ENCODE assay signal across 8 mouse cellular contexts in the genomic region with DNA sequence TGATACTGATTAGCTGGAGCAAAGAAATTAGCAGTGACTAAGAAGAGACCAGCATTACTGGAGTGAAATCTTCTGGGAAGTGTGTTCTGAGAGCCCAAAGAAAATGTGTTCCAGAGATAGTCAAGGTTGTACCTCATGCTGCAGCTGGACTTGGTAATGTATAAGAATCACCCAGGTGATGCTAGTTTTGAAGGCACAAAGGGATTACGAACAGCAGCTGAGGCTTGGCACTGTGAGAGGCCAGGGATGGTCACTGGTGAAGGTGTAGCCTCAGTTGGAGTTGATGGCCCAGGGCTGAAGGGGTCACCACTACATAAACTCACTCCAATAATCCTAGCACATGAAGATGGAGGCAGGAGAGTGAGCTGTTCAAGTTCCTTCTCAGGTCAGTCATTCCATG. TPM values are rescaled to one million over a fixed set of nuclear protein-coding genes. Genes with fewer than 3 reads are reported as not detected.
DNase-seq lines count a peak whose midpoint lies in the region; ATAC-seq and TF ChIP-seq lines count a peak whose summit lies in the region.

Gene Snrpa1, plus strand, starts transcription at position 301 of the 400 bp plus-strand sequence.

- peak within 1 kb of the TSS; percentile 93 for H3K4me2 ChIP-seq in intestine, embryonic 14.5 days (ENCODE audit: low read length)

- ATAC-seq in intestine, embryonic 14.5 days (replicated peaks; ENCODE audit: low FRiP score, low TSS enrichment, low read depth) = no peak
- ATAC-seq in megakaryocyte progenitor cell, adult 5-6 weeks (replicated peaks; ENCODE audit: poor library complexity) = no peak

- TF ChIP-seq POLR2A in kidney, adult 2 months (IDR thresholded peaks at IDR 0.05; ENCODE audit: low read depth, low read length) = no peak

- WGBS in kidney, adult 2 months = 89% methylated on average over 1 of the region's 1 CpGs
- 72% methylated on average over 1 of the region's 1 CpGs for WGBS in intestine, embryonic 14.5 days

- H3K36me3 ChIP-seq in kidney, adult 2 months (ENCODE audit: control insufficient read depth, insufficient read depth, low read length) = no peaks in the 10 kb centered on the region
- H3K36me3 ChIP-seq in intestine, embryonic 14.5 days (ENCODE audit: control insufficient read depth, insufficient read depth, low read length) = peaks cover 15% of the 10 kb centered on the region

- H3K27me3 ChIP-seq in kidney, adult 2 months (replicated peaks; ENCODE audit: control insufficient read depth, insufficient read depth, low read length) = no peaks in the 10 kb centered on the region
- H3K27me3 ChIP-seq in intestine, embryonic 14.5 days (replicated peaks; ENCODE audit: control insufficient read depth, insufficient read depth, low read length) = no peaks in the 10 kb centered on the region

- peak within 1 kb of the TSS; percentile 92 for H3K9ac ChIP-seq in intestine, embryonic 14.5 days (ENCODE audit: low read length)

- H3K4me3 ChIP-seq in kidney, adult 2 months (ENCODE audit: insufficient read depth, low read depth, low read length) = peak within 1 kb of the TSS; percentile 77
- peak within 1 kb of the TSS; percentile 91 for H3K4me3 ChIP-seq in intestine, embryonic 14.5 days (ENCODE audit: low read depth, low read length)

- H3K27ac ChIP-seq in kidney, adult 2 months (ENCODE audit: insufficient read depth, low read depth, low read length) = peak within 1 kb of the TSS; percentile 77; the same call in 1 of the 2 replicates
- no peak within 1 kb of the TSS for H3K27ac ChIP-seq in intestine, embryonic 14.5 days (ENCODE audit: low read depth)

- no peak for TF ChIP-seq CTCF in kidney, adult 2 months (conservative IDR thresholded peaks at IDR 0.05; ENCODE audit: insufficient read depth, insufficient read length, low read depth, low read length)

- H3K4me1 ChIP-seq in kidney, adult 2 months (ENCODE audit: control insufficient read depth, insufficient read depth, low read length) = peaks cover 10% of the 10 kb centered on the region; the same call in 1 of the 2 replicates
- H3K4me1 ChIP-seq in intestine, embryonic 14.5 days (replicated peaks; ENCODE audit: control insufficient read depth, insufficient read depth, low read length) = peaks cover 13% of the 10 kb centered on the region; the same call in 1 of the 2 replicates

- no peak for DNase-seq in kidney, adult 2 months
- no peak for DNase-seq in kidney, adult 11 months
- no peak for DNase-seq in adrenal gland, postnatal 14 days
- DNase-seq in gastrocnemius, postnatal 10 days = no peak
- DNase-seq in intestine, embryonic 14.5 days (ENCODE audit: low spot score) = no peak
- DNase-seq in ovary, postnatal 36 days (ENCODE audit: low spot score) = no peak
- DNase-seq in cerebellum, postnatal 14 days = no peak

- H3K9me3 ChIP-seq in intestine, embryonic 14.5 days (ENCODE audit: control insufficient read depth, low read length) = no peaks in the 10 kb centered on the region

RNA-seq across cellular contexts. Expression of gene Snrpa1, which starts in this region (rescaled TPM):
- polyA plus RNA-seq in kidney, adult 2 months (2012; rRNA removed) = 7.6 and 10.9 TPM in 2 replicates
- 36.2 and 41.7 TPM in 2 replicates for total RNA-seq in adrenal gland, postnatal 14 days (2021)
- total RNA-seq in gastrocnemius, postnatal 10 days (2021) = 10 to 100 TPM; 26.0 to 26.6 TPM
- 178 and 191 TPM in 2 replicates for polyA plus RNA-seq in intestine, embryonic 14.5 days (2014; fragmentation: Nextera tagmentation; extraction: Ambion mirVana)
- total RNA-seq in megakaryocyte progenitor cell, adult 5-6 weeks (2015) = 118 and 130 TPM in 2 replicates
- 108 and 134 TPM in 2 replicates for total RNA-seq in megakaryocyte progenitor cell, adult 5-6 weeks (2017)

Comparison
In these comparisons a context has a peak if more than half of its experiments do, and no peak if none do; other contexts are left out.
1. RNA of gene Snrpa1 (polyA plus RNA-seq): 178 to 191 TPM in intestine, embryonic 14.5 days; 7.6 to 10.9 TPM in kidney, adult 2 months; every median in the first group is over 10 times any median in the second.